Mouse (Mus musculus): ENCODE results near the gene Sufu. TPM values are rescaled to one million over a fixed set of nuclear protein-coding genes. Genes with fewer than 3 reads are reported as not detected.

Sufu gene
- total RNA-seq, 2 experiments from 2014 or later: 7.6 to 9.1 TPM

- no peak for DNase-seq
- intact Hi-C loops (cut with DNase I; ENCODE audit: low total_unique reads): no loop called here
Observed at GRCm38 (mm10) chr19:46382275-46382674, 14.4 kb upstream of the Sufu start.

DNA sequence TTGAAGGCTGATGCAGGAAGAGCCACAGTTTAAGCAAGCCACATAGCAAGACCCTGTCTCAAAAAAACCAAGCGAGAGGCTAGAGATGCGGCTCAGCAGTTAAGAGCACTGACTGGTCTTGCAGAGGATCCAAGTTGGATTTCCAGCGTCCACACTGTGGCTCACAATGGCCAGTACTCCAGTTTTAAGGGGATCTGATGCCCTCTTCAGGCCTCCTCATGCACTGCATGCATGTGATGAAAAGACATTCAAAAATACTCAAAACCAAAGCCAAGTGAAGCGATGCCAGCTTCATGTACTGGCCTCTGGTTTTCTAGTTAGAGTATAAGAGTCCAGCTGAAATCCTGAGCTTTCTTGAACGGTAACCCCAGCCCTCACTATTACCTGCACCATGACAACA is 6.8 kb upstream of the Sufu start:
- intact Hi-C loops (cut with DNase I; ENCODE audit: low total_unique reads): no loop called here
- no peak for DNase-seq

- no peak for DNase-seq
- intact Hi-C loops (cut with DNase I; ENCODE audit: low total_unique reads): no loop called here
Observed at GRCm38 (mm10) chr19:46392018-46392417, 4.7 kb upstream of the Sufu start.

GRCm38 (mm10) chr19:46394712-46395108 is 2.0 kb upstream of the Sufu start:
- intact Hi-C loops (cut with DNase I; ENCODE audit: low total_unique reads): loop anchor here (5.0 kb wide), 1 partner anchor 48 kb away; no protein-coding TSS in a partner anchor
- DNase-seq: no peak

GRCm38 (mm10) chr19:46395109-46396009 is 1.3 kb upstream of the Sufu start, which contains the start of gene Actr1a:
Gene Actr1a, minus strand, starts transcription at chr19:46395748.
- peak; percentile 98 for DNase-seq
- intact Hi-C loops (cut with DNase I; ENCODE audit: low total_unique reads): loop anchor here (5.0 kb wide), 1 partner anchor 47 kb away; no protein-coding TSS in a partner anchor

DNA sequence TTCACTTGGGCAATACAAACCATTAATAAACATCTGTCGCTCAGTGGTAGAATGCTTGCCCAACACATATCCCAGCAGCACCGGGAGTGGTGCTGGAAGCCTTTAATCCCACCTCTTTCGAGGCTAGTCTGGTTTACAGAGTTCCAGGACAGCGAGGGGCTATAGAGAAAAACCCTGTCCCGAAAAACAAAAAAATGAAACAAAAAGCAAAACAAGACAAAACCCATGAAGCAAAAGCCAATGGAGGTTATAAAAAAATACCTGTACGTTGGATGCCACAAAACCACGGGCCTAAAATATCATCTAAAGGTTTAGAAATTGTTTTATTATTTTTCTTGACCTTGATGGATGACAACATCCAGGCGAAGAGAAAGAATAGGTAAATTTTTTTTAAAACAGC is 587 bp upstream of the Sufu start:
- no peak for DNase-seq
- intact Hi-C loops (cut with DNase I; ENCODE audit: low total_unique reads): loop anchor here (5.0 kb wide), 1 partner anchor 46 kb away; no protein-coding TSS in a partner anchor

DNA sequence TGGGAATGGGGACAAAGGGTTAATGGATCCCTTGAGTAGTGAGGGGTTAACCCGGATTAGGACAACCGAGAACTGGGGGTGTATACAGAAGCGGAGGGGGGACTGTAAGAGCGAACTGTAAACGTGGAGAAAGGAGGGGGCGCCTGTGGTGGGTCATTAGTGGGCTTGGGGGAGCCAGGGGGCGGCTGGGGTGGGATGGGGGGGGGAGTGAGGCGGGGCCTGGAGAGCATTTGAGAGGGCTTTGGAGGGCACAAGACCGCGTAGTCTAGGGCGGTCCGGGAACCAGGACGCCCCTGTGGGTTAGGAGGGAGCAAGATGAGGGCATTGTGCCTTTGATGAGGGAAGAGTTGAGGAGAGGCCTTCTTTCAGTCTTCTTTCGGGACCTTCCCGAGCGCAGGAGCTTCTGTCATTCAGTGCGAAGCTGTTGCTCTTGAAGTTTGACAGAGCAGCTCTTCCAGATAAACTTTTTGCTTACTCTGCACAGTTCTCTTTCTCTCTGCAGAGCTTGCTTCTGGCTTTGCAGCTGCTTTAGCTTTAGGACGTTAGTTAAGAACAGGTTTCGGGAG is 823 bp downstream of the Sufu start:
- intact Hi-C loops (cut with DNase I; ENCODE audit: low total_unique reads): loop anchor here (5.0 kb wide), 1 partner anchor 45 kb away; no protein-coding TSS in a partner anchor
- no peak for DNase-seq

DNA sequence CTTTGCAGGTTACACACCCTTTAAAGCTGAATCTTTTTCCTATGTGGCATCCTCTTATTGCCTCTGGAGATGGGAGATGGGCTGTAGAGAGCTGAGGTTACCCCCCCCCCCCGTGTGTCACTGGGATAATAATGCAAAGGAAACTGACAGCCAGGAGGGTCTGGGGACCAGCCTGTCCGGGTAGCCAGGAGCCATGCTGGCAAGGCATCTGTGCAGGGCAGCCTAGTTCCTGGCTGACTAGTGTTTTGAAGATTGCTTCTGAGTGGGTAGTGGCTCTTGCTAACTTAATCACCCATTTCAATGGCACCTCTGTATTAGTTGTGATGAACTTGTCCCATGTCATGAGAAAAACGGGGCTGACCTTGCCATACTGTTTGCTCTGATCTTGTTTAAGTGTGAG is 1.7 kb downstream of the Sufu start:
- DNase-seq: no peak
- intact Hi-C loops (cut with DNase I; ENCODE audit: low total_unique reads): loop anchor here (5.0 kb wide), 1 partner anchor 44 kb away; no protein-coding TSS in a partner anchor

- DNase-seq: no peak
- intact Hi-C loops (cut with DNase I; ENCODE audit: low total_unique reads): loop anchor here (5.0 kb wide), 1 partner anchor 43 kb away; no protein-coding TSS in a partner anchor
Observed at GRCm38 (mm10) chr19:46399372-46399771, 2.7 kb downstream of the Sufu start.

- DNase-seq: no peak
- intact Hi-C loops (cut with DNase I; ENCODE audit: low total_unique reads): loop anchor here (5.0 kb wide), 1 partner anchor 42 kb away; no protein-coding TSS in a partner anchor
Observed at GRCm38 (mm10) chr19:46399886-46400285, 3.2 kb downstream of the Sufu start.

DNA sequence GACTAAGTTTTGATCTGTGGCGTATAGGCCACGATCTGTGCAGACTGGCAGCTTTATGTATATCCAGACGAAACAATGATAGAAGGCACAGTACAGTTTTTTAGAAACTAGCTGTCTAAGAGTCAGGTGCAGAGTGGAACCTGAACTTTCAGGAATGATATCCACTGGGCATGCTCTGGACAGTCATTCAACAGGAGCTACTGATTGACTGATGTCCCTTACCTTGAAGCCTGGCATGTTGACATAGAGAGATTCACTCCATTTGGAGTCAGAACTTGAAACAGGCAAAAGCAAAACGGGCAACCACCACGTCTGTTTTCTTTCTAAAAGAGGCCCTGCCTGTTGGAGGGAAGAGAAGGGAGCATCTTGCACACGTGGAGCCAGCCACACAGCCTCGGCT is 3.9 kb downstream of the Sufu start:
- intact Hi-C loops (cut with DNase I; ENCODE audit: low total_unique reads): no loop called here
- DNase-seq: no peak

DNA sequence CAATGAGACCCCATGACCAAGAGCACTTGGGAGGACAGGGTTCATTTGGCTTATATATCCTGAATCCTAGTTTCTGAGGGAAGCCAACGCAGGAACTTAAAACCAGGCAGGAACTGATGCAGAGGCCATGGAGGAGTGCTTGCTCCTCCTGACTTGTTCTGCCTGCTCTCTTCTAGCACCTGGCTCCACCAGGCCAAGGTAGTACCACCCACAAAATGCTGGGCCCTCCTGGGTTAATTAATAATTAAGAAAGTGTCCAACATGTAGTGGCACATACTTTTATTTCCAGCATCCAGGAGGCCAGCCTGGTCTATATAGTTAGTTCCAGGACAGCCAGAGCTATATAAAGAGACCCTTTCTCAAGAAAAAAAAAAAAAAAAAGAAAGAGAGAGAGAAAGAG is 7.3 kb downstream of the Sufu start:
- no peak for DNase-seq
- intact Hi-C loops (cut with DNase I; ENCODE audit: low total_unique reads): no loop called here

GRCm38 (mm10) chr19:46406592-46407386 is 10.1 kb downstream of the Sufu start:
- intact Hi-C loops (cut with DNase I; ENCODE audit: low total_unique reads): no loop called here
- DNase-seq: no peak

- intact Hi-C loops (cut with DNase I; ENCODE audit: low total_unique reads): no loop called here
- no peak for DNase-seq
Observed at GRCm38 (mm10) chr19:46409506-46409905, 12.8 kb downstream of the Sufu start.

GRCm38 (mm10) chr19:46412056-46412805 is 15.5 kb downstream of the Sufu start:
- intact Hi-C loops (cut with DNase I; ENCODE audit: low total_unique reads): no loop called here
- peak; percentile 22 for DNase-seq

- no peak for DNase-seq
- intact Hi-C loops (cut with DNase I; ENCODE audit: low total_unique reads): no loop called here
Observed at GRCm38 (mm10) chr19:46413969-46414368, 17.3 kb downstream of the Sufu start.

DNA sequence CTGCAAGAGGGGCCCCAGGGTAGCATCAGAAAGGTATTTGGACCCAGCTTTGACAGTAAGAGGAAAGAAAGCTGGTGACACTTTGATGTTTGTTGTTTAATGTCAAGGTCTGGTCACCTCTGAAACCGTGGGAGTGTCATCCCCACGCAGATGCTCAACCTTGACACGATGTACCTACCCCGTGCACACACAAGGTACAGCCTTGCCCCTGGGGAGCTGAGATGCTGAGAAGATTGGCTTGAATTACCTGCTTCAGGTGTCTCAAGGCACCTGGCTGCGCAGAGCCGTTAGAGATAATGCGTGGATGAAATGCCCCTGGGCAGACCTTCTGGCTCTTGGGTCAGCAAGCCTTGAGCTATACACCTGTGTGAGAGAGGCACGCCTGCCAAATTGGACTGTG is 17.8 kb downstream of the Sufu start:
- intact Hi-C loops (cut with DNase I; ENCODE audit: low total_unique reads): no loop called here
- no peak for DNase-seq

GRCm38 (mm10) chr19:46416276-46416675 is 19.6 kb downstream of the Sufu start:
- DNase-seq: peak; percentile 9
- intact Hi-C loops (cut with DNase I; ENCODE audit: low total_unique reads): no loop called here

GRCm38 (mm10) chr19:46418051-46418450 is 21.4 kb downstream of the Sufu start:
- DNase-seq: no peak
- intact Hi-C loops (cut with DNase I; ENCODE audit: low total_unique reads): no loop called here

Data from gastrocnemius, postnatal 14 days (tissue).